Mouse (Mus musculus): ENCODE results near the gene Ctsw. TPM values are rescaled to one million over a fixed set of nuclear protein-coding genes. Genes with fewer than 3 reads are reported as not detected.

The Ctsw gene
- polyA plus RNA-seq, 1 experiment from 2014 or later: 1.5 TPM

DNA sequence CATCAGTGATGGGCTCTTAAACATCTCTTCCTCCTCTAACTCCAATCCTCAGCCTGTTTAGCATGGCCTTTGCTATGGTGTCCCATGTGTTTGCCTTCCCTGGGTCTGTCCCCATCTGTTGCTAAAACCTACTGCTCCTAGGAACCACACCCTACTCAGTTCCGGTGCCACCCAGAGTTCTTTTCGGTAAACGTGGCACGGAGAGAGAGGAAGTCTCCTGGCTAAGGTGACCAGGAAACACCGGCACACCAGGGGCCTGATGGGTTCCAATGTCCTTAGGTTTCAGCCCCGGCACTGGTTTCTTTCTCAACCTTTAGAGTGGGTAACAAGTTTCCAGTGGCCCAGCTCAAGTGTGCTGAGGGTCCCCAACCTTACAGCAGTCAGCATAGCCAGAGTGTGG is 47.7 kb downstream of the Ctsw start:
- Histone ChIP-seq H3K27me3 (ENCODE audit: control insufficient read depth, insufficient read depth, low read length) (no peaks in the 10 kb centered on the region), H3K4me3 (ENCODE audit: low read depth, low read length) (no peak overlapping the region), H3K9ac (replicated peaks; ENCODE audit: low read depth, low read length) (no peak overlapping the region), H3K27ac (ENCODE audit: low read length) (no peak overlapping the region), H3K9me3 (ENCODE audit: control insufficient read depth, low read depth, low read length) (no peaks in the 10 kb centered on the region), H3K4me2 (replicated peaks; ENCODE audit: low read depth, low read length) (no peak overlapping the region), H3K36me3 (ENCODE audit: control insufficient read depth, insufficient read depth, low read length) (peaks cover 6% of the 10 kb centered on the region; the same call in 1 of the 2 replicates), H3K4me1 (ENCODE audit: control insufficient read depth, insufficient read depth, low read length) (peaks cover 10% of the 10 kb centered on the region; the same call in 1 of the 2 replicates)
- 93% methylated on average over 6 of the region's 6 CpGs for WGBS
- ATAC-seq (ENCODE audit: insufficient number of reproducible peaks, insufficient read depth, low FRiP score, low read depth): no peak

DNA sequence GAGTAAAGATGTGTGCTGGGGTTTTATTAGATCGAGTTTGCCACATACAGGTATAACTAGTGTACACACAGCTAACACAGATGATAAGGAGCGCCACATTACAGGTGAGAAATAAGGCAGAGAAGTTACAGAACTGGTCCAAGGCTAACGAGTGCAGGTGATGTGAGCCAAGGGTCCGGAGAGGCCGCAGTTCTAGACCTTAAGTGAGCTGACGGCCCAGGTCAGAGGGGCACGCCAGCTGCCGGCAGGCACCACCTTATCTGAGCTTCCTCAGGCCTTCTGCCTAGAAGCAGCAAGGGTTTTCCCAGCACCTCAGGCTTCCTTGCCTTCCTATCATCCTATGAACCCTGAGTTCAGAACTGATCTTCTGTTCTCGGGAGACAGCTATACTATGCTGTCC is 48.7 kb downstream of the Ctsw start:
- no peak overlapping the region for H3K27ac ChIP-seq (ENCODE audit: low read length)
- ATAC-seq (ENCODE audit: insufficient number of reproducible peaks, insufficient read depth, low FRiP score, low read depth): no peak
- H3K9me3 ChIP-seq (ENCODE audit: control insufficient read depth, low read depth, low read length): no peaks in the 10 kb centered on the region
- H3K4me2 ChIP-seq (replicated peaks; ENCODE audit: low read depth, low read length): no peak overlapping the region
- no peaks in the 10 kb centered on the region for H3K27me3 ChIP-seq (ENCODE audit: control insufficient read depth, insufficient read depth, low read length)
- H3K36me3 ChIP-seq (ENCODE audit: control insufficient read depth, insufficient read depth, low read length): peaks cover 6% of the 10 kb centered on the region; the same call in 1 of the 2 replicates
- no peak overlapping the region for H3K4me3 ChIP-seq (ENCODE audit: low read depth, low read length)
- peaks cover 10% of the 10 kb centered on the region; the same call in 1 of the 2 replicates for H3K4me1 ChIP-seq (ENCODE audit: control insufficient read depth, insufficient read depth, low read length)
- 87% methylated on average over 9 of the region's 9 CpGs for WGBS
- no peak overlapping the region for H3K9ac ChIP-seq (replicated peaks; ENCODE audit: low read depth, low read length)

DNA sequence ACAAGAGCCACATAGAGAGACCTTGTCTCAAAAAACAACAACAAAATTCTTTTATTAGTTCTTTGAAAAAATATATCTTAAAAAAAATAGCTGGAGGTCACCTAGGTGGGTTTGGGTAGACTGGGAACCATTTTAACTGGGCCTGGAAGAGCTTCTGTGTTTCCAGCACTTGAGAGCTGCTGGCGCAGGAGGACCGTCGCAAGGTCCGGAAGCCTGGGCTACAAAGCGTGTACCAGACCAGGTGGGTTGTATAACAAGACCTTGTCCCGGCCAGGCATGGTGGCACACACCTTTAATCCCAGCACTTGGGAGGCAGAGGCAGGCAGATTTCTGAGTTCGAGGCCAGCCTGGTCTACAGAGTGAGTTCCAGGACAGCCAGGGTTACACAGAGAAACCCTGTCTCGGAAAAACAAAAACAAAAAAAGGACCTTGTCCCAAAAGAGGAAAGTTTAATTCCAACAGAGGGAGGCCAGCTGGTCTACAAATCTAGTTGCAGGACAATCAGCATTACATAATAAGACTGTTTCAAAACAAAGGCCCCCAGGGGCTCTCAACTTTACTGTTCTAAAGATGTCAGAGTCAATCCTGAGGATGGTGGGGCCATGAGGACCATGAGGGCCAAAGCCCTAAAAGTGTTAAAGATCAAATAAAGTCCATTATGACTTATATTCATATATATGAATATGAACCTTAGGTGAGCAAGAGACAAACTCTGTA is 49.4 kb downstream of the Ctsw start:
- Histone ChIP-seq H3K4me3 (ENCODE audit: low read depth, low read length) (no peak overlapping the region), H3K4me2 (replicated peaks; ENCODE audit: low read depth, low read length) (no peak overlapping the region), H3K9me3 (ENCODE audit: control insufficient read depth, low read depth, low read length) (no peaks in the 10 kb centered on the region), H3K27ac (ENCODE audit: low read length) (no peak overlapping the region), H3K36me3 (ENCODE audit: control insufficient read depth, insufficient read depth, low read length) (peaks cover 6% of the 10 kb centered on the region; the same call in 1 of the 2 replicates), H3K9ac (replicated peaks; ENCODE audit: low read depth, low read length) (no peak overlapping the region), H3K4me1 (ENCODE audit: control insufficient read depth, insufficient read depth, low read length) (peaks cover 10% of the 10 kb centered on the region; the same call in 1 of the 2 replicates), H3K27me3 (ENCODE audit: control insufficient read depth, insufficient read depth, low read length) (no peaks in the 10 kb centered on the region)
- 90% methylated on average over 8 of the region's 8 CpGs for WGBS
- ATAC-seq (ENCODE audit: insufficient number of reproducible peaks, insufficient read depth, low FRiP score, low read depth): no peak

Other genes starting within 250 kb of the Ctsw start
- gene Pacs1, start 195.4 kb downstream of the Ctsw start, polyA plus RNA-seq (2014; fragmentation: Nextera tagmentation; extraction: Ambion mirVana): 23.5 and 23.7 TPM in 2 replicates
- gene Sf3b2, start 173.1 kb downstream of the Ctsw start, polyA plus RNA-seq (2014; fragmentation: Nextera tagmentation; extraction: Ambion mirVana): 325 and 343 TPM in 2 replicates
- 3.1 and 3.3 TPM in 2 replicates for gene Gal3st3, start 170.2 kb downstream of the Ctsw start, polyA plus RNA-seq (2014; fragmentation: Nextera tagmentation; extraction: Ambion mirVana)
- not detected in 2 replicates for gene Catsper1, start 132.8 kb downstream of the Ctsw start, polyA plus RNA-seq (2014; fragmentation: Nextera tagmentation; extraction: Ambion mirVana)
- gene Cst6, start 118.9 kb downstream of the Ctsw start, polyA plus RNA-seq (2014; fragmentation: Nextera tagmentation; extraction: Ambion mirVana): 0.78 and 1.5 TPM in 2 replicates
- 44.3 and 45.9 TPM in 2 replicates for gene Eif1ad, start 101.8 kb downstream of the Ctsw start, polyA plus RNA-seq (2014; fragmentation: Nextera tagmentation; extraction: Ambion mirVana)
- 434 and 456 TPM in 2 replicates for gene Banf1, start 101.3 kb downstream of the Ctsw start, polyA plus RNA-seq (2014; fragmentation: Nextera tagmentation; extraction: Ambion mirVana)
- gene Sart1, start 79.8 kb downstream of the Ctsw start, polyA plus RNA-seq (2014; fragmentation: Nextera tagmentation; extraction: Ambion mirVana): 56.3 and 65.0 TPM in 2 replicates
- 2.0 TPM in 1 of 2 replicates, not detected in the other for gene Tsga10ip, start 66.0 kb downstream of the Ctsw start, polyA plus RNA-seq (2014; fragmentation: Nextera tagmentation; extraction: Ambion mirVana)
- gene Drap1, start 43.5 kb downstream of the Ctsw start, polyA plus RNA-seq (2014; fragmentation: Nextera tagmentation; extraction: Ambion mirVana): 191 and 198 TPM in 2 replicates
- gene AI837181, start 43.4 kb downstream of the Ctsw start, polyA plus RNA-seq (2014; fragmentation: Nextera tagmentation; extraction: Ambion mirVana): 35.8 and 39.2 TPM in 2 replicates
- gene Fosl1, start 21.0 kb downstream of the Ctsw start, polyA plus RNA-seq (2014; fragmentation: Nextera tagmentation; extraction: Ambion mirVana): not detected in 2 replicates
- gene Ccdc85b, start 10.6 kb downstream of the Ctsw start, polyA plus RNA-seq (2014; fragmentation: Nextera tagmentation; extraction: Ambion mirVana): 6.8 and 7.8 TPM in 2 replicates
- 126 and 130 TPM in 2 replicates for gene Fibp, start 7.9 kb downstream of the Ctsw start, polyA plus RNA-seq (2014; fragmentation: Nextera tagmentation; extraction: Ambion mirVana)
- gene Efemp2, start 5.4 kb upstream of the Ctsw start, polyA plus RNA-seq (2014; fragmentation: Nextera tagmentation; extraction: Ambion mirVana): 177 and 179 TPM in 2 replicates
- gene Mus81, start 19.9 kb upstream of the Ctsw start, polyA plus RNA-seq (2014; fragmentation: Nextera tagmentation; extraction: Ambion mirVana): 41.2 and 46.6 TPM in 2 replicates
- gene Cfl1, start 21.9 kb upstream of the Ctsw start, polyA plus RNA-seq (2014; fragmentation: Nextera tagmentation; extraction: Ambion mirVana): 2,904 and 2,937 TPM in 2 replicates
- 0.25 and 0.42 TPM in 2 replicates for gene 1700020D05Rik, start 35.3 kb upstream of the Ctsw start, polyA plus RNA-seq (2014; fragmentation: Nextera tagmentation; extraction: Ambion mirVana)
- 12.4 and 13.0 TPM in 2 replicates for gene Snx32, start 42.0 kb upstream of the Ctsw start, polyA plus RNA-seq (2014; fragmentation: Nextera tagmentation; extraction: Ambion mirVana)
- 11.2 and 11.5 TPM in 2 replicates for gene Ovol1, start 92.1 kb upstream of the Ctsw start, polyA plus RNA-seq (2014; fragmentation: Nextera tagmentation; extraction: Ambion mirVana)
- 5.5 and 6.1 TPM in 2 replicates for gene Ap5b1, start 99.5 kb upstream of the Ctsw start, polyA plus RNA-seq (2014; fragmentation: Nextera tagmentation; extraction: Ambion mirVana)
- 113 and 119 TPM in 2 replicates for gene Rnaseh2c, start 133.4 kb upstream of the Ctsw start, polyA plus RNA-seq (2014; fragmentation: Nextera tagmentation; extraction: Ambion mirVana)
- gene Kat5, start 141.7 kb upstream of the Ctsw start, polyA plus RNA-seq (2014; fragmentation: Nextera tagmentation; extraction: Ambion mirVana): 30.5 and 37.0 TPM in 2 replicates
- 49.0 and 52.2 TPM in 2 replicates for gene Rela, start 169.0 kb upstream of the Ctsw start, polyA plus RNA-seq (2014; fragmentation: Nextera tagmentation; extraction: Ambion mirVana)
- 15.2 and 19.4 TPM in 2 replicates for gene Sipa1, start 195.2 kb upstream of the Ctsw start, polyA plus RNA-seq (2014; fragmentation: Nextera tagmentation; extraction: Ambion mirVana)
- 20.0 and 21.5 TPM in 2 replicates for gene Map3k11, start 220.2 kb upstream of the Ctsw start, polyA plus RNA-seq (2014; fragmentation: Nextera tagmentation; extraction: Ambion mirVana)
- gene Pcnx3, start 220.4 kb upstream of the Ctsw start, polyA plus RNA-seq (2014; fragmentation: Nextera tagmentation; extraction: Ambion mirVana): 29.8 and 32.1 TPM in 2 replicates
- 0.62 and 0.84 TPM in 2 replicates for gene Kcnk7, start 235.9 kb upstream of the Ctsw start, polyA plus RNA-seq (2014; fragmentation: Nextera tagmentation; extraction: Ambion mirVana)